Mouse (Mus musculus) cerebellum, postnatal 10 days (tissue): Measurements from ENCODE around the gene 2310033P09Rik.

Source experiments
- DNase-seq, 2 experiments: peaks; one replicate each; pipeline ENCODE4 v3.0.0; 2021; ENCODE audit warnings: mixed read lengths in 2 of 2

Gene 2310033P09Rik

DNA sequence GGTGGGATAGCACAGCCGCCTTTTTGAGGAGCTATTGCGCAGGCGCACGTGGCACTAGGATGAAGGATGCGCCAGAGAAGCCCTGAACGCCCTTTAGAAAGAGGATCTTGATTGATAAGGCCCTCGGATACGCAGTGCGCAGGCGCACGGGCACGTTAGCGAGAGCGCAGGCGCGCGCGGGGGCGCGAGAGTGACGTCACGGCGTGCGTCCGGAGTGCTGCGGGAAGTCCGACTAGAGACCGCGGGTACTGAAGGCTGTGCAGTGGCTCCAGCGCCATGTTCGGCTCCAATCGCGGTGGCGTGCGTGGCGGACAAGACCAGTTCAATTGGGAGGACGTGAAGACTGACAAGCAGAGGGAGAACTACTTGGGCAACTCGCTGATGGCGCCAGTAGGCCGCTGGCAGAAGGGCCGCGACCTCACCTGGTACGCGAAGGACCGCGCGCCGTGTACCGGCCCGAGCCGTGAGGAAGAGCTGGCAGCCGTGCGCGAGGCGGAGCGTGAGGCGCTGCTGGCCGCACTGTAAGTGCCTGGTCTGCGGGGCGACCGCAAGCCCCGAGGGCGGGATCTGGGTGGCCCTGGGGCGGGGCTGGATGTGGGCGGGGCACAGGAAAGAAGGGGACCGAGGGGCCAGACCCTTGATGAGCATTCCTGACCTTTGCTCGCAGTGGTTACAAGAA, at the start of gene 2310033P09Rik:
TSS of gene 2310033P09Rik (plus strand) at position 169 of the 679 bp plus-strand sequence.
- DNase-seq = peak; percentile 97

DNA sequence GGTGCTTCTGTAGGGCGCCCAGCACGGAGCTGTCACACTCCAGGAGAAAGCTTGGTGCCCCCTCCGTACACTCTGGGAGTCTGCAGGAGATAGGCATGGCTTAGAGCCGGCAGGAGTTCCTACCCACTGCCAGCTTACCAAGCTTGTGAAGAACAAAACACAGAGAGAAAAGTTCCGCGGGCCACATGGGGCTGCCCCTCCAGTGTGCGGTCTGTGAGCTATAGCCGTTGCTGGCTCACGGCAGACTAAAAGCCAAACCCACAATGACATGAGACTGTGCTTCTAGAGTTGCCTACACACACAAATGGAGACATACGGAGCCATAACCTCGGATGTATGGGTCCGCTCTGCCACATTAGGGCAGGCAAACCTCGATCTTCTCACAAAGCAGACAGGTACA, 49.0 kb upstream of the 2310033P09Rik start:
- no peak for DNase-seq

DNA sequence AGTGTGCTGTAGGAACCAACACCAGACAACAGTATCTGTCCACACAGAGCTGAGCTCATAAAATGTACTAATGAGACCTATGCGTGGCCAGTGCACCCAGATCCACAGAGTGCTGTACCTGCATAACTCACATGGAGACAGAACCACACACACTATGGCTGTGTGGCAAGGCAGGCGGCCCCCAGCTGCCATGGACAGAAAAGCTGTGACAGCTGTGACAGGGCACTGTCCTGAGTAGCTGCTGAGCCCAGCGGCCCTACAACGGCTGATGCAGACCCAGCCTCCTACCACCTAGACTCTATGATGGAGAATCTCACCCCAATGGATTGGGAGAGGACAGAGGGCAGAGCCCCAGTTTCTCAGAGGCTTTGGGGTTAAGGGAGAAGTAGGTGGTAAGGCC, 48.6 kb upstream of the 2310033P09Rik start:
- DNase-seq = no peak

DNA sequence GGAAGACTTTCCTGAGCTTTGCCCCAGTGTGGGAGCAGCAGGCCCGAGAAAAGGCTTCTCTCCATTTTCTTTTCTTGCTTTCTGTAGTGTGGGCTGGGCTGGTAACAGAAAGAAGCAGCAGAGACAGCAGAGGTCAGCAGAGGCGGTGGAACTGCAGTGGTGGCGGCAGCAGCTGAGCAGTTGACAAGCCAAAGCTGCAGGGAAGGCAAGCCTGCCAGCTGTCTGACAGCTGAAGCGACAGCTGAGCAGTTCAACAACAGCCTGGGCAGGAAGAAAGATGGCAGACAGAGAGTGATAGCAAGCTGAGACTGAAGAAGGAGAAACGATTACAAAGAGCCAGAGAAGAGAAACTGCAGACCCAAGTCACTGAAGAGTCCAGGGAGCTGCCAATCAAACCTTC, 46.7 kb upstream of the 2310033P09Rik start:
- DNase-seq = peak; percentile 28 to 32

DNA sequence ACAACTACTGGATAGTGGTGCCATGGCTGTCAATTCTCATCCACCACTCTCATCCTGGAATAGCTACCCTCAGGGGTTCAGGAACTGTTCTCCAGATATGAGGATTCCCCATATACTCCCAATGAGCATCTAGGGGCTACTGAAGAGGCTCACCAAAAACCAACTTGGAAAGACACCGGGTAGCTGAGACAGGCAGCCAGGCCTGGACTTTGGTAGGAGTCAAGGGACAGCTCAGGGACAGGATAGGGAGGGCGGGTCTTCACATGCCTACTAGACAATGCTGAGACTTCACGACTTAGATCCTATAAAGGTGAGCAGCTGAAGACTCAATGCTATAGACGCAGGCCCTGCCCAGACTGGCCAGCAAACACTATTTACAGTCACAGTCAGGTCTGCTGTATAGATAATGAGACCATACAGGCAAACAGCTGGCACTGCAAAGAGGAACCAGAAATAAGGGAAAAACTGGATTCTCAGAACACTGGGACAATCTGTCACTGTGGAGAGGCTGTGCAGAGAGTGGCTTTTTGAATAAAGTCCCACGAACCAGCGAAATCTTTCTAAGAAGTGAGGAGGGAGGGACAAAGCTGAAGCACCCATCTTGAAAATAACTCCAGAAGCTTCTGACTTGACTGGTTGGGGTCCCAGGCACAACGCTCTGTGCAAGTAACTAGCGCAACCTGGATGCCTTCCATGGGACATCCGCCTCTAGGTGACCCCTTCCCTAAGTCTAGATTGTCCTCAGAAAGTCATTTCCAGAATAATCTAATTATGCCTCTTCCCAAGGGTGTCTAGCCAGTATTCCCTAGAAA, 45.5 kb upstream of the 2310033P09Rik start:
- DNase-seq = no peak

DNA sequence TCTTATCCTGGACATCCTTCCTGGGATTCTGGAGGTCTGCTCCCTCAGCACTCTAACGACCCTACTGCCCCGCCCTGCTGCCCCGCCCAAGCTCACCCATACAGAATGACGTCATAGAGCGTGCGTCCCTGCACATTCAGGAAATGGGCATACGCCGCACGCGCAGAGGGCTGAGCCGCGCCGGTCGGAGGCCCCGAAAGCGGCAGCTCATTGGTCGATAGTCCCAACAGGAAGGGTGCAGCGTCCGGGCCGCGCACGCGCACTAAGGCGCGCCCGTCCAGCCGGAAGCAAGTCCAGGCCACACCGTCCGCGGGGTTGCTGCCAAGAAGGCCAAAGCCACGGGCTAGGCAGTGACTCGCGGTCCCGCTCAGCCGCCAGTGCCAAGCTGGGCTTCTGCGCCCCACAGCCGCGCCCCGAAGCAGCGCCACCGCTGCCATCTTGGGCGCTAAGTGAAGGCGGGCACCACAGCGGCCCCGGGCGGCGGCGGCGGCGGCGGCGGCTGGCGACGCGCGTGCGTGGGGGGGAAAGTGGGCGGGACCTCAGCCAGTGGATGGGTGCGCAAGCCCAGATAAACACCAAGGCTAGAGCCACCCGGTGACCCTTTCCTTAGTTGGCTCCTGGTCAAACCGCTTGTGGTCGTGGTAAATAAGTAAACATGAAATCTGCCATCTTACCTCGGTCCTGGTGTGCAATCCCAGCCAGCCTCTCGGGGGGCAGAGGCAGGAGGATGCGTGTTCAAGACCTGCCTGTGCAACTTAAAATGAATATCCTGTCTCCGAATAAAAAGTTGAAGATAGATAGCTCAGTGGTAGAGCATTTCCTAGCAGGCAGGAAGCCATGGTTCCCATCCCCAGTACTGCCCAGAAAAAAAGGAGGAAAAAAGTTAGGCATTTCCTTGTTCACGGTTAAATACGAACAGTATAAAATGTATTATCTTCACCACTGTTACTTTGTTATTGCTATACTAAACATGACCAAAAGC, 44.6 kb upstream of the 2310033P09Rik start, which contains the start of gene Iba57:
TSS of gene Iba57 (minus strand) at position 485 of the 982 bp plus-strand sequence.
- DNase-seq = peak; percentile 97 to 98

DNA sequence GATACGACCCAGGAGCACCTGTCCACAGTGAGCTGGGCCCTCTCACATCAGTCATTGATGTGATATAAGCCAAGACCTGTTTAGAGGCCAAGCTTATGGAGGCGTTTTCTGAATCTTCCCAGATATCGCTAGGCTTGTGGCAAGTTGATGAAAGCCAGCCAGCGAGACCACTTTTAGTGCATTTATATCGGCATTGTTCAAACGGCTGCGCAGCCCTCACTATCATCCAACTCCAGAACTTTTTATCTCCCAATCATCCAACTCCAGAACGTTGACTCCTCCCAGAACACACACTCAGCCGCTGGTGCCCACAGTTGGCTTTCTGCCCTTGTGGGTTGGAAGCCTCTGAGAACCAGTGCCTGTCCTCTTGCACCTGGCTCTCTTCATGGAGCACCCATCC, 43.7 kb upstream of the 2310033P09Rik start:
- peak in 1 of 2 experiments; percentile 26 for DNase-seq

DNA sequence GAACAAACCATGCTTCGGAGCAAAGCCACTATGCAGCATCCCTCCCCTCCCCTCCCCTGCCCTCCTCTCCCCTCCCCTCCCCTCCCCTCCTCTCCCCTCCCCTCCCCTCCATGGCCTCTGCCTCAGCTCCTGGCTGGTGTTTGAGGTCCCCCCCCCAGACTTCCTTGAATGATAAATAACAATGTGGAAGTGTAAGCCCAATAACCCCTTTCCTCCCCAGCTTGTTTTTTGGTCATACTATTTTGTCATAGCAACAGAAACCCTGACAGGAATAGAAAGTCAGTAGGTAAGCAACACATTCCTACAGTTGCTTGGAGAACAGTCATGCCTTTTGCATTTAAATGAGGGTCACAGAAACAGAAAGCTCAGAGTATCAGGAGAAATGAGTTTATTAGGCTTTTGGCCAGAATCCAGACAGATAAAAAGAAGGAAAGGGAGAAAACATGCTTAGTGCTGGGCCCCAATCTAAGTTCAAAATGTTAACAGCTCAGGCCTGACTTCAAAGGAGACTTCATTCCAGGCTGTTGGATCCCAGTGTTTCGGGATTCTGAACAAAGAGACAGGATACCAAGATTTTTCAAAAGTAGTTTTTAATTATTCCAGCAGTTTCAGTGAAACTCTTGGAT, 42.4 kb upstream of the 2310033P09Rik start:
- DNase-seq = no peak

DNA sequence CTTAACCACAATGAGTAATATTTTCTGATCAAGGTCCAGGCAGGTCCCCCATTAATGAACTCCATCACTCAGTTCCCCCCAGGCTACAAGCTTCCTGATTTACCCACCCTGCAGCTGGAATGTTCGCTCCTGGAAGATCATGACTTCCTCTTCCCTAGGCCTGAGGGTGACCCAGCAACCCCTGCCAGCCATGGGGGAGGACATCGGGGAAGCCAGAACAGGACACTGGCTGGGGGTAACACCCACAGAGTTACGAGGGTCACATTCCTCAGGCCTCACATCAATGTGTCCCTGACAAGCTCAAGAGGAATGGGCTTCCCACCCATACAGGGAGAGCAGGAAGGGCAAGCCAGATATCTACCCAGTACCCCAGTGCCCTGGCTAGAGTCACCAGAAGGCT, 38.3 kb upstream of the 2310033P09Rik start:
- no peak for DNase-seq

DNA sequence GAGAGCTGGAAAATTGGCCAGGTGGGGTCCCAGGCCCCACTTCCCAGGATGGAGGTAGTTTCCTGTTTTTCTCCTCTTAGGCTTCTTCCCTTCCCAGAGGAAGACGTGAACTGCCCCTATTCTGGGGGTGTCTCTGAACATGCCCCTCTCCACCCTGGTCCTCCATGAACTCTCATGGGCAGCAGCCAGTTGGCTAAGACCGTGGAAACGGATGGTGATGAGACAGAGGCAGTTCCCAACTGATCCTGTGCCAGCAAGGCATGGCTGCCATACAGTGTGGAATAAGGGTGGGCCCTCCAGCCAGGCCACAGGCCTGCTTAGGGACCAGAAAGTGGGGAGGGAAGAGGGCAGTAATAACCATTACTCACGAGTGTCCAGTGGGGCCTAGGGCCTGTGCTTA, 37.6 kb upstream of the 2310033P09Rik start:
- no peak for DNase-seq

DNA sequence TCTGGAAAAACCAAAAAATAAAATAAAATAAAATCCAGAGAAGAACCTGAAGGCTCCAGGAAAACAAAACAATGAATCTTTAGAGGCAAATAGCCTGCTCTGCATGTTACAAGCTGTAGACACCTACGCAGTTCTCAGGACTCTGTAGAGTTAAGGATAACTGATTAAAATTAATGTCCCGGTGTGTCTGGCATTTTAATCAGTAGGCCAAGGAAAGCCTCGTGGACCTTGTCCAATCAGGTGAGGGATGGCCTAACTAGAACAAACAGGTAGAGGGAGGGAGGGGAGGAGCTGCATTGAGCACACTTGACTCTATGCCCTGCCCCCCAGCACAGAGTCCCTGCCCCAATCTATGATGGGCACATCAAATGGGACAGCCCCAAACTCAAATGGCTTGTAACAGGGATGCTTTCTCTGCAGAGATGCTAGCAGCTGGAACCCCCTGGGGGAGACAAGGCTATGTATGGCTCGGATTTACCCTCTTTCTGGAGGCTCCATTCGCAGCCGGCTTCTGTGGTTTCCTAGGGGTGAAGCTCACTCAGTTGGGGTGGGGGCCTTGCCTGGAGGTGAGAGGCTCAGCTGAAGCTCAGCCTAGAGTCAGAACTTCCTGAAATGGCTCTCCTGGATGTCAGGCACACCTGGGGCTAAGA, 33.8 kb upstream of the 2310033P09Rik start:
- no peak for DNase-seq

DNA sequence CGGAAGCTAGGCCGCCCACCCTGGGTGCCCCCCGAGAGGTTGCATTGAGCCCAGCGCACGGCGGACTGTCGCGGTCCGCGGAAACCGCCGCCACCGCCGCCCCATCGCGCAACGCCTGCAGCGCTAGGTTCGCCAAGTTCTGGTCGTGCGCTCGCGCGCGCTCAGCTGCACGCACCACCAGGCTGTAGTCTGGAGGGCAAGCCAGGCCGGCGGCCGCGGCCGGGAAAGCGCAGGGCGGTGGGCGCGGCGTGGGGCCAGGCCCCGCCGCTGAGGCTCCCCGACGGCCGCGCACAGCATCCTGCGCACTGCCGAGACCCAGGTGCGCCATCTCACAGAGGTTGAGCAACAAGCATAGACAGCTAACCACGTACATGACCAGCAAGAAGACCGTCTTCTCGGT, 31.6 kb upstream of the 2310033P09Rik start:
- peak in 1 of 2 experiments; percentile 12 for DNase-seq

DNA sequence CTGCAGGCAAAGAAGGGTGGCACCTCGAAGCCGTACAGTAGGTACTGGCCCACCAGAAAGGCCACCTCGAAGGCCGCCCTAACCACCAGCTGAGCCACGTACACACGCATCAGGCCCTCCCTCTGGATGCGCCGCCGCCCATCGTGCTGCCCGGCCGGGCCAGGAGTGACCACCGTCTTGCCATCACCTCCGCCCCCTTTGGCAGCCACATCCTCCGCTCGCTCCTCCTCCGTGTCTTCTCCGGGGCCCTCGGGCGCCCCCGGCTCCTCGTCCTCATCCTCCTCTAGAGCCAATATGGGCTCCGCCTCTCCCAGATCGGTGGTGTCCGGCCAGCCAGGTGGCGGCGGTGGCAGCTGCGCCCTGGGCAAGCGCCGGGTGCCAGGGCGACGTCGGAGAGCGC, 31.2 kb upstream of the 2310033P09Rik start:
- peak; percentile 32 to 37 for DNase-seq

DNA sequence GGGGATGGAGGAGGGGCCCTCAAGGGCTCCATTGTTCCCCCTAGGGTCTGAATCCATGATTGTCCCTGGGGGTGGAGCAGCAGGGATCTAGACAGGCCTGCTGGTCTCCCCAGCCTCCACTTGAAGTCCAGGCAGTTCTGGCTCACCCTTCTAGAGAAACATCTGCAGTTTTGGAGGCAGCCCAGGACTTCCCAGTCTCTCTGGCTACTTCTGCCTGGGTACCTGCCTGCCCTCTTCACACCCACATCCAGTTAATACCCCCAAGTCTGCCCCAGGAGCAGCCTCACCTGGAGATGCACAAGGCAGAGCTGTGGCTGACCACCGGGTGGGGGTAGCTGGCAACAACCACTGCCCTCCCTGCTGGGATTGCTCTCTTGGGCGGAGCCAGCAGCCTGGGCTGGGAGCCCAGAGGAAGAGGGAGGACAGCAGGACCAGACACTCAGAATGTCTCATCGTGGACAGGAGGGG, 25.2 kb upstream of the 2310033P09Rik start, which contains the start of gene Gjc2:
TSS of gene Gjc2 (minus strand) at position 350 of the 468 bp plus-strand sequence.
- peak; percentile 55 to 72 for DNase-seq

DNA sequence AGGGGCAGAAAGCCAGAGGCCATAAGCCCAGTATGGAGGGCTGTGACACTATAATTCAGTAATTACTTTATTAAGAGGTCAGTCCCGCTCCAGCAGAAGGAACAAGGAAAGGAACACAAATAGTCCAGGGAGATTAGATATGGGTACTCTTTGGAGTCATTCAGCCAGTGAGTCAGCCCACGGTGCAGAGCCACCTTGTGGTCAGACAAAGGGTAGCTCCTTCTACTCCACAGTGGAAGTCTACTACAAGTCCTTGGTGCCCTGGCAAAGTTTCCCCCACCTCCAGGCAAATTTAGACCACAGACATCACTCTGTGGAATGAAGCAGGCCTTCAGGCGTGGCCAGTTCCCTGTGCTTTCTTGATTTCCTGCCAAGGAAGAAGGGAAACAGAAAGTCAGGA, 24.3 kb upstream of the 2310033P09Rik start:
- peak; percentile 73 to 80 for DNase-seq

DNA sequence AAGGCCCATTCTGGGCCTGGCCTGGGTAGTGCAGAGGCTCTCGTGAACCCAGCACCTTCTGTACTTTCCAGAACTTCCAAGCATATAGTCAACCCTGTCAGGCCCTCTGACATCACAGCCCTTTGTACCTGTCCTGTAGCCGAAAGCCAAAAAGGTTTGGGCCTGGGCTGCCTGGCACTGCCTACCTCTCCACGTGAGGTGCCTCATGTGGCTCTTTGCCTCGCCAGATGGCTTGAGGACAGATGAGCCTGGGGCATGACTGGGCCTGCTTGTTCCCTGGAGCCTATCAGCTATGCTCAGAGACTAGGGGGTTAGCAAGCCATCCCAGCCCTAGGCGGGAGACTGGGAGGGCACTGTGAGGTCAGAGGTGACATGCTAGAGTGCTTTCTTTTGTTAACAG, 22.6 kb upstream of the 2310033P09Rik start:
- no peak for DNase-seq

DNA sequence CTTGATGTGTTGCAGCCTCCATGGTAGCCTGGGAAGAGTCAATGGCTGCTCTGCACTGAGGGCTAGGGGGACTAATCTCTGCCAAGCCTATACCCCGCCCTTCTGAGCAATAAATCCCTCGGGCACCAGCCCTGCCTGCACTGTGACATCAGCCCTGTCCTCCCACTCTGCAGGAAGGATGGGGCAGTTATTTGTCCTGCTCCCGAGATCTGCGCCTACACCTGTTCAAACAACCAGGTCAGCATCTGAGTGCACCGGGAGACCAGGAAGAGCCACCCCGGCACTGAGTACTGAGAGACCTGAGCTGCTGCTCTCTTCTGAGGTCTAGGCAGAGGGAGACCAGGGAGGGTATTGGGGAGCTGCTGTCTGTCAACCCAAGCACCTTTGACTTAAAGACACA, 20.4 kb upstream of the 2310033P09Rik start:
- no peak for DNase-seq

DNA sequence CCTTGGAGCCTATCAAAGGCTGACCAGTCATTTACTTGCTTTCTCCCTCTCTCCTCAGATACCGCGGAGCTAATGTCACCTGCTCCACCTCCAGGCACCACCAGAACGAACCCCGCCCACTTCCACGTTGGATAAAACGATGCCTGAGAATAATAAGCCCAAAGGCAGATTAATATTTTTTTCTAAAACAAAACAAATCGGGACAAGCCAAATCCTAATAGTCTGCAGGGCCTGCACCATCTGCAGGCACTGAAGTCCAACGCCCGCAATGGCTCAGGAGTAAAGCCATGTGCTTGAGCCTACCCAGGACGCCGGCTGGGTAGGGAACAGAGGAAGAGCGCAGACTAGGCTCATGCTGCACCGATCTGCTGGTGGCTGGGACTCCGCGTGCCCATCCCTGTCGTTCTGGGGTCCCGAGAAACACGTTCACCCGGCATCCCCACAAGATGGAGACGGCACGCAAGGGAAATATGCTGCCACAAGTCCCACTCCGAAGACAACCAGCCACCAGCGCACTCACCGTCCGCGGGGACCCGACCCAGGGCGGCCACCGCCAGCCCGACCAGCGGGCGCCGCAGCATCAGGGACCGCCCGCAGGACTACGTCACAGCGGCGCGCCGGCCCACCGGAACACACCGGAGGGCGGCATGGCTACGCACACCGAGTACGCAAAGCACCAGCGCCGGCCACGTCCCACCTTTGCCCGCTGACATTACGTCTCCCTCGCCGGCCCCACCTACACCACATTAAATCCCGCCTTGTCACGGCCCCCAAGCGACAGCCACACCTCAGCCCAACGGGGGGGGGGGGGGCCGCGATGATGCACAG, 16.7 kb upstream of the 2310033P09Rik start:
- peak; percentile 87 to 91 for DNase-seq

DNA sequence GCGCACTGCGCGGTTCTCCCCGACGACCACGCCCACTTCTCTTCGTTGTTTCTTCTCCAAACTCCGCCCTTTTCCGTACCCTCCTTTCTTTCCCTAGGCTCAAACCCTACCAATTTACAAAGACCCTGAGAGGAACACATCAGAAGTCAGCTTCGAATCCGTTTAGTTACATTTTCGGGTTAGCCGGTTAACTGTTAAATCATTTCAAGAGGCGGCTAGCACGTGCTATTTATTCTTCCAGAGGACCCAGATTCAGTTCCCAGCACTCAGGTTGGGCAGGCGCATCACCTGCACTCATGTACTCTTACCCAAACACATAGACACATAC, 16.1 kb upstream of the 2310033P09Rik start, which contains the start of gene Guk1:
TSS of gene Guk1 (minus strand) at position 154 of the 328 bp plus-strand sequence.
- no peak for DNase-seq

DNA sequence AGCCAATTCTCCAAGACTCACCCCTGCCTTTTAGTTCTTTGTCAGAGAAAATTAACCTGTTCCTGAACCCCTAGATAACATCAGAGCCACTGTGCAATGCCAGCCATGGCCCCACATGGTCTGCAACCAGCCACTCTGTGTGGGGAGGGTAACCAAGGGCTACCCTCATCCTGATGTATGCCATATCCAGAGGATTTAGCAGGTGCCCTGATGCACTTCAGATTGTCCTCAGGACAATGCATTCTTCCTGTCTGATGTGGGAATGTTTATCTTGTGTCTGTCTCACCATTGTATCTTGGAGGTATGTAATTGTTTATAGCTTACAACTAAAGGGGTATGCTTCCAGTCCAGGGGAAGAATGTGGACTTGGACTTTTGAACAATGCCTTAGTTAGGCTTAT, 11.9 kb upstream of the 2310033P09Rik start:
- no peak for DNase-seq
